Mouse (Mus musculus) left cerebral cortex, postnatal 25 days (tissue): ENCODE data around the gene Tstd1. TPM values are rescaled to one million over a fixed set of nuclear protein-coding genes. Genes with fewer than 3 reads are reported as not detected.

Experiments
- DNase-seq, 2 experiments: peaks; one replicate each; pipeline ENCODE4 v3.0.0; 2022; ENCODE audit warnings: low spot score in 2 of 2, mixed read lengths in 1 of 2
- intact Hi-C: fragments of 180-260 bp; cut with DNase I; formaldehyde crosslinking; loops from one replicate; pipeline ENCODE4 v1.15.1; 2025
- total RNA-seq, 2 experiments: library from RNA; stranded (reverse); gene quantifications; 2 replicates each; pipeline ENCODE4 v1.2.3; 2021

Gene Tstd1
- total RNA-seq: 1 to 10 TPM; 2.0 to 3.0 TPM

DNA sequence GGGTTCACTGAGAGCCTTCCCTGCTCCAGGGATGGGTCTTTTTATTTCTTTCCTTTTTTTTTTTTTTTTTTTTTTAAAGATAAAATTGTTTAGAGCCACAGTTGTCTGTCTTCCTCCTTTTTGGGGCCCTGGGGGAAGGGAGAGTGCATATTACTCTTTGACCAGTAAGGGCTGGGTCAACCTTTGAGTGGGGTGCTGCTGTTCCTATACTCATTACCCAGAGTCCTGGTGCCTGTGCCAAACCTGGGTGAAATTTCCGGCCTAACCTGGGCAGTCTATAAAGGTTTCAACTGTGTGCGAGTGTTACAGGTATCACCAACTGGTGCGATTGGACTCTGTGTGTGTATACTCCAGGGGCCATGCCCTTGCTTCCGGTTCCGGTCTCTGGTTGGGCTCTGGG is at the start of gene Tstd1:
Gene Tstd1 (plus strand): TSS at position 213 of the 400 bp plus-strand sequence.
- DNase-seq: no peak
- intact Hi-C loops: no loop called here

- intact Hi-C loops: no loop called here
- DNase-seq: no peak
These were observed 48.7 kb upstream of the Tstd1 start, which contains the start of gene Nectin4 for GRCm38 (mm10) chr1:171369845-171370556. TSS of gene Nectin4 (plus strand) at chr1:171370099.

DNA sequence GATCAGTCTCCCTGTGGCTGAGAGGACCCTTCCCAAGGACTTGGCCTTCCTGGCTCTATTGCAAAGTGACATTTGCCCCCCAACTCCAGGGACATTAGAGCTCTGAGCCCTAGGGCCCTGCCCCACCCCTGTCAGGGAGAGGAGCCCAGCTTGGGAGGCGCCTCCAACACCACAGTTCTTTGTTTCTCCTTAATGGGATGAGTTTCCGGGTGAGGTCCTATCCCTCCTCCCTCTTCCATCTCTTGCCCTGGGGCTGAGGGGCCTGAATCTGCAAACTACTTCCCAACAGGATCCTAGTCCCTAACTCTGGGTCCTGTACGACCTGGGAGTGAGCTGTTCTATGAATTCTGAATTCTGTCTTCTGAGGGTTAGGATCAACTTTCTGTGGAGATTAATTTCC is 45.8 kb upstream of the Tstd1 start:
- DNase-seq: no peak
- intact Hi-C loops: no loop called here

- no peak for DNase-seq
- intact Hi-C loops: no loop called here
These were observed 44.7 kb upstream of the Tstd1 start for GRCm38 (mm10) chr1:171373946-171374345.

DNA sequence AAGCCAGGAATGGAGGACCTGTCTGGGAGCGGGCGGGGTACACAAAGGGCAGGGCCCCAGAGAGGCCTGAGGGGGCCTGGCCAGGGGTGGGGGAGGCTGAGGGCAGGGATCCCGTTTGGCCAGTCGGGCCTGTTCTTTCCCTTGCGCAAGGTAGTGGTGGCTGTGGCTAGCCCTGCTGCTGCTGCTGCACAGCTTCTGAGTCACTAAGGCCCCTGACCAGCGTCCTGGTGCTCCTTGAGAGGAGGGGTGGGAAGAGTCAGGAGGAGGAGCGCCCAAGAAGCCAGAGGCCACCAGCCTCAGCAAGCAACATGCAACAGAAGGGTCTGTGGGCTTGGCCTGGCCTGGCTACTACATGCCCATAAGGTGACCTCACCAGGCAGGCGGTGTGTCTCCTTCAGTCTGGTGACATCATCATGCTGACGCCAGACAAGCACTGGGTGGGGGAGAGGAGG is 43.0 kb upstream of the Tstd1 start:
- intact Hi-C loops: no loop called here
- no peak for DNase-seq

GRCm38 (mm10) chr1:171378298-171378697 is 40.4 kb upstream of the Tstd1 start:
- intact Hi-C loops: no loop called here
- DNase-seq: no peak

GRCm38 (mm10) chr1:171379935-171380599 is 38.6 kb upstream of the Tstd1 start:
- peak; percentile 68 to 75 for DNase-seq
- intact Hi-C loops: loop anchor here (2.0 to 5.0 kb wide), 2 partner anchors 19 to 97 kb away; partner anchors contain the start of gene Klhdc9

DNA sequence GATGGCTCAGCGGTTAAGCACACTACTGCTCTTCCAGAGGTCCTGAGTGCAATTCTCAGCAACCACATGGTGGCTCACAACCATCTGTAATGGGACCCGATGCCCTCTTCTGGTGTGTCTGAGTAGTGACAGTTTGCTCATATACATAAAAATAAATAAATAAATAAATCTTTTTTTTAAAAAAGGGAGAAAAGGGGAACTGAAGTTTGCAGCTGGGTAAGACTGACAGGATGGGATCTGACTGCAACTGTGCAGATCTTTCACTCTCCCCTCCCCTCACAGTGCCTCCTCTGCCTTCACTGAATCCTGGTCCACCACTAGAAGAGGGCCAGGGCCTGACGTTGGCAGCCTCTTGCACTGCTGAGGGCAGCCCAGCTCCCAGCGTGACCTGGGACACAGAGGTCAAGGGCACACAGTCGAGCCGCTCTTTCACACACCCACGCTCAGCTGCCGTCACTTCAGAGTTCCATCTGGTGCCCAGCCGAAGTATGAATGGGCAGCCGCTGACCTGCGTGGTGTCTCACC is 36.5 kb upstream of the Tstd1 start:
- intact Hi-C loops: loop anchor here (5.0 kb wide), 1 partner anchor 95 kb away; no protein-coding TSS in a partner anchor
- DNase-seq: no peak

DNA sequence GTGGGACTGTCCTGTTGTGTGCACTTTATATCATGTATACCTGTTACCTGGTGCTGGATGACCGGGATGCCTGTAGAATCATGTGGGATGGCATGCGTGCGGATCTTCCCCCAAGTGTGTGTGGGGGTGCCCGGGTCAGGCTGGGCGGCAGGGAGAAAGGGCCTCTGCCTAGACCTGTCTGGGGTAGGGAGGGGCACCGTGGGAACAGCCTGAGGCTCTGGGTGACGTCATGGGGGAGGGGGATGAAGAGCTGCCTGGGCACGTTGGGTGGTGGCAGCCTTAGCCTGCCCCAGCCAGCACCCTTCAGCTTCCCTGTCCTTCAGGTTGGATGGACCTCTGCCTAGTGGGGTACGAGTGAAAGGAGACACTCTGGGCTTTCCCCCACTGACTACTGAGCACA is 34.3 kb upstream of the Tstd1 start:
- intact Hi-C loops: loop anchor here (5.0 kb wide), 1 partner anchor 93 kb away; no protein-coding TSS in a partner anchor
- DNase-seq: no peak

- no peak for DNase-seq
- intact Hi-C loops: no loop called here
These were observed 33.5 kb upstream of the Tstd1 start for GRCm38 (mm10) chr1:171385171-171385570.

- intact Hi-C loops: no loop called here
- no peak for DNase-seq
These were observed 31.6 kb upstream of the Tstd1 start for GRCm38 (mm10) chr1:171387099-171387498.

- DNase-seq: peak; percentile 9 to 48
These were observed 30.1 kb upstream of the Tstd1 start, which contains the start of gene Arhgap30 for GRCm38 (mm10) chr1:171388376-171389102. TSS of gene Arhgap30 (plus strand) at chr1:171388954.

GRCm38 (mm10) chr1:171390101-171390500 is 28.6 kb upstream of the Tstd1 start:
- peak in 1 of 2 experiments; percentile 27 for DNase-seq
- intact Hi-C loops: no loop called here

More at GRCm38 (mm10) chr1:171388376-171389102, 30.1 kb upstream of the Tstd1 start, which contains the start of gene Arhgap30:
- intact Hi-C loops: no loop called here

DNA sequence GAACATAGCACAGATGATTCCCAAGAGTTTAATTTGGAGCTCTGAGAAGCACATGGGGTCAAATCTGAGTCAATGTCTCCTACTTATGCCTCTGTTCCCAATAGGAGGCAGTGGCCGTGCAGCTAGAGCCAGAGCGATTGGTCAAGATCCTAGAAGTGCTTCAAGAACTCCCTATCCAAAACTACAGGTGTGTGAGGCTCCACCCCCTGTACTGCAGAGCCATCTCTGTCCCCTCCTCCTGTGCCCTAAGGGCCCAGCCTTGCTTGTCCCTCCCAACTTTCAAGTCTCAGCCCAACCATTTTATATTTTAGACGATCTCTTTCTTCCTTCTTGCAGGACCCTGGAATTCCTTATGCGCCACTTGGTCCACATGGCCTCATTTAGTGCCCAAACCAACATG is 16.9 kb upstream of the Tstd1 start:
- intact Hi-C loops: no loop called here

GRCm38 (mm10) chr1:171402991-171403390 is 15.7 kb upstream of the Tstd1 start:
- intact Hi-C loops: no loop called here
- DNase-seq: no peak

More for the DNA sequence above, 16.9 kb upstream of the Tstd1 start:
- DNase-seq: no peak

- intact Hi-C loops: no loop called here
- no peak for DNase-seq
These were observed 11.4 kb upstream of the Tstd1 start for GRCm38 (mm10) chr1:171407263-171407662.

DNA sequence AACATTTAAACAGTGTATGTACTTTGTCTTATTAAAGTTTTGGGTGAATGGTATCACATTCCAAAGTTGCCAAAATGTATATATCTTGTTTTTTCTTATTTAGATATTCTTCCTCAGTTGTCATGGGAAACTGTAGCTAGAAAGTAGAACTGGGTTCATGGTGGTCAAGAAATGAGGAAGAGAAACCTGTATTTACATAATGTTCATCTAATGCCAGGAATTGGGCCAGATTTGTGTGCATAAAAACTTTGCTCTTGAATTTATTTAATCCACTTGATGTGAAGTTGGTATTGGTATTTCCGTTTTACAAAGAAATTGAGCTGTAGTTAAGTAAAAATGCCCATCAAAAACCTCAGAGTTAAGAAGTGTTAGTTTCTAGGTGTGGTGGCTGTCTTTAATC is 8.4 kb upstream of the Tstd1 start:
- no peak for DNase-seq
- intact Hi-C loops: loop anchor here (5.0 kb wide), 1 partner anchor 67 kb away; no protein-coding TSS in a partner anchor

DNA sequence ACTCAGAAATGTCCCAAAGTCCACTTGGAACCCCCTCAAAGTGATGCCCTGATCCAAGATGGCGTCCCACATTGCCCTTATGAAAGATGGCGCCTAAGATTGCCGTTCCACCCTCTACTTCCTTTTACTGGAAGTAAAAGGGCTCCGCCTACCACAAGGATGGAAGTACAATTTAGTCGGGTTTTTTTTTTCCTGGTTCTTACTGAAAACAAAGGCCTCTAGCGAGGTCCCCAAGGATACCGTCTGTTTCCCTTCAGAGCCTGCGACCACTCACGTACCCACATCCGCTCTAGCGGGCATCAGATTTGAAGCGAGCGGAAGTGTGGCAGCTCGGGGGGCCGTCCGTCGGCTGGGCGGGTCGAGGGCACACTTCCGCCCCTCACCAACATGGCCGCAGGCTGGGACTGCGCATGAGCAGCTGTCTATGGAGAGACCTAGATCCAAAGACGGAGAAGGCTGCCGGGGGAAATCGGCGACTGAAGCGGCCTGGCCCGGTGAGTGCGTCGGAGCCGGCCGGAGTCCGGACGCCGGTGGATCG is 7.7 kb upstream of the Tstd1 start, which contains the start of gene Usf1:
Gene Usf1 (plus strand): TSS at position 367 of the 538 bp plus-strand sequence.
- DNase-seq: peak; percentile 95 to 97
- intact Hi-C loops: loop anchor here (1.0 to 5.0 kb wide), 2 partner anchors 50 to 66 kb away; no protein-coding TSS in a partner anchor

DNA sequence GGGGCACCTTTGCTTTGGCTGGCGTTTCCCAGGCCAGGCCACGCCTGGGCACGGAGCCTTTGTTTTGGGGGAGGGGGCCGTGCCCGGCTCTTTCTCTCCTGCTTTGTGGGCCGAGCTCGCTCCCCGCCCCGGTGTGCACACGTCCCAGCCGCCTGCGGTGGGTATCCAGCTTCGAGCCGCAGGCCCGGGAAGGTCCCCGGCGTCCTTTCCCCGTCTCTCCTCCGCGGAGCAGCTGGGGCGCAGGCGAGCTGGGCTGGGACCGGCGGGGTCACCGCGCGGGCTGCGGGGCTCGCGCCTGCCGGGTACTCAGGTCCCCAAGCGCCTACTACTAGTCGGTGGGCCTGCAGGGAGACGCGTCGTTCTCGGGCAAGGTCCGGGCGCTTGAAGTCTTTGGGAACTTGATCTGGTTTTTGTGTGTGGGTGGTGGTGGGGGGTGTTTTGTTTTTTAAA is 7.2 kb upstream of the Tstd1 start:
- intact Hi-C loops: loop anchor here (1.0 to 5.0 kb wide), 2 partner anchors 50 to 66 kb away; no protein-coding TSS in a partner anchor
- no peak for DNase-seq
